Mouse (Mus musculus): ENCODE measurements around the gene A630073D07Rik. TPM values are rescaled to one million over a fixed set of nuclear protein-coding genes. Genes with fewer than 3 reads are reported as not detected.
"Not testable (repeated sequence)": the region's sequence is repeated elsewhere in the genome, so short reads cannot be mapped to it uniquely, and the experiment has no call there.

A630073D07Rik gene
- polyA plus RNA-seq (2011; ENCODE audit: insufficient read depth, insufficient read length, low replicate concordance, missing spikeins): not detected in 2 replicates

DNA sequence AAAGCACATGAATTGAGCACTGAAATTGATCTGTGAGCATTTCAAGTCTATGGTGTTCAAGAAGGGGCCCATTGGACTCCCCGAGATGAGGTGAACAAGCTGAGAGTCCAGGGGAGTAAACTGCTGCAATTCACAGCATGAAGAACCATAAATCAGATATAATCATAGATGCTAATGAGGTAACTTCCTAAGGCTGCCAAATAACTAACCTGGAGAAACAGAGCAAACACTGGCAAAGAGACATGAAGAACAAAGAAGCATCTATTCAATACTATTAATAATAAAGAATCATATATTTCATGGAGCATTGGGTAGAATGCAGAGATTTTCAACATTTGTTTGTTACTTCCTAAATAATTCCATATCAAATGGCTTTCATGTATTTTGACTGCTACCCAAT lies at the start of gene A630073D07Rik:
A630073D07Rik (minus strand) TSS at position 101 of the 400 bp plus-strand sequence.
- no peaks in the 10 kb centered on the region for H3K4me1 ChIP-seq (ENCODE audit: control insufficient read depth, insufficient read depth, low read length)
- WGBS: 72% methylated on average over 1 of the region's 1 CpGs
- H3K27ac ChIP-seq (ENCODE audit: control insufficient read depth, insufficient read depth, low read depth, low read length, poor library complexity): no peak within 1 kb of the TSS
- H3K4me3 ChIP-seq (replicated peaks; ENCODE audit: control insufficient read depth, low read depth, low read length): no peak within 1 kb of the TSS
- no peak for TF ChIP-seq CTCF (IDR thresholded peaks at IDR 0.05; ENCODE audit: control insufficient read depth, insufficient read depth, low read length)
- TF ChIP-seq POLR2A (IDR thresholded peaks at IDR 0.05; ENCODE audit: borderline replicate concordance, control insufficient read depth, low read depth, low read length): no peak

DNA sequence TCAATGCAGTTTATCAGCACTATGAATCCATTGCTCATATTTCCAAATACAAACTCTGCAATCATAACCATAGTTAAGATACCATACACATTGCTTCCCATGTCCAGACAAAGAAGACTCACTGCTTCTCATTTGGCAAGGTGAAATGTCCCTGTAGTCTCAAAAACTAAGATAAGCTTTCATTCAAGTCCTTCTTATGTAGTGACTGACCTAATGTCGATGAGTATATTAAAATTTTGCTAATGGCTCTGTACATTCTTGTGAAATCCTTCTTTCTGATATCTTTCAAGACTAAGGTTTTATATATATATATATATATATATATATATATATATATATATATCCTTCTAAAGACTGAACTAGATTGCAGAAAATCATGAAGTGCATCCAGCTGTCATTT lies 49.6 kb upstream of the A630073D07Rik start, which contains the start of gene Tas2r121:
Tas2r121 (minus strand) TSS at position 101 of the 400 bp plus-strand sequence.
- Histone ChIP-seq H3K4me1 (ENCODE audit: control insufficient read depth, insufficient read depth, low read length) (no peaks in the 10 kb centered on the region), H3K4me3 (replicated peaks; ENCODE audit: control insufficient read depth, low read depth, low read length) (no peak within 1 kb of the TSS), H3K27ac (ENCODE audit: control insufficient read depth, insufficient read depth, low read depth, low read length, poor library complexity) (no peak within 1 kb of the TSS)
- 47% methylated on average over 1 of the region's 1 CpGs for WGBS
- TF ChIP-seq POLR2A (IDR thresholded peaks at IDR 0.05; ENCODE audit: borderline replicate concordance, control insufficient read depth, low read depth, low read length) (no peak), CTCF (IDR thresholded peaks at IDR 0.05; ENCODE audit: control insufficient read depth, insufficient read depth, low read length) (no peak)

DNA sequence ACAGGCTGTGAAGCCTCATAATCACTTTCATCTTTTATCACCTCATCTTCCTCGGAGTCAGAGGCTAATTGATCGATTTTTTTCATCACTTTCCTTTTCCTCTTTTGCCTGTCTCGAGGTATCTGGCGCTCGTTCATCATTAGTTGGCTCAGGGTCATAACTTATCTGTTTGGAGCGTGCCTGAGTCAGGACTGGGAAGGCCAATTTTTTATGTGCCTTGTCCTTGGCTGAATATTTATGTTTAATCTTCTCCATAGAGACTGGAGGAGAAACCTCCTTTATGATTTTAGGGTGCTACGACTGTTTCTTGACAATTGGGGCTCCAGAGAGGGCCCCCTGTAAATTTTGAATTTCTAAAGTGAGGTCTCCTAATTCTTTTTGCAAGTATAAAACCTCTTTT lies 40.3 kb upstream of the A630073D07Rik start:
- H3K4me1 ChIP-seq (ENCODE audit: control insufficient read depth, insufficient read depth, low read length); H3K4me3 ChIP-seq (replicated peaks; ENCODE audit: control insufficient read depth, low read depth, low read length); H3K27ac ChIP-seq (ENCODE audit: control insufficient read depth, insufficient read depth, low read depth, low read length, poor library complexity): not testable (repeated sequence)
- 77% methylated on average over 7 of the region's 7 CpGs for WGBS

DNA sequence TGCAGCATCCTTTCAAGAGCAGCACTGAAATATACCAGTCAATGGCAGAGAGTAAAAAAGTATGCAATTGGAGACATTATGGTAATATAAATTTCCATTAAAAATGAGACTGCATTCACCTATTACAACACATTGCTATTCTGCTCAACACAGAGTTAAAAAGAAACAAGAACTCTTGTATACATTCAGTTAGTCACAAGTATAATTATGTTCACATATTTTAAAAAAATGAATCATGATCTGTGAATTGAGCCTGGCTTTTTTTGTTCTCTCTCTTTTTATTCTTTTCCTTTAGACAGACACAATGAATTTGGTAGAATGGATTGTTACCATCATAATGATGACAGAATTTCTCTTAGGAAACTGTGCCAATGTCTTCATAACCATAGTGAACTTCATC lies 5.3 kb upstream of the A630073D07Rik start, which contains the start of gene Tas2r120:
Tas2r120 (plus strand) TSS at position 301 of the 400 bp plus-strand sequence.
- no peak within 1 kb of the TSS for H3K4me3 ChIP-seq (replicated peaks; ENCODE audit: control insufficient read depth, low read depth, low read length)
- no peak for TF ChIP-seq CTCF (IDR thresholded peaks at IDR 0.05; ENCODE audit: control insufficient read depth, insufficient read depth, low read length)
- TF ChIP-seq POLR2A (IDR thresholded peaks at IDR 0.05; ENCODE audit: borderline replicate concordance, control insufficient read depth, low read depth, low read length): no peak
- no peak within 1 kb of the TSS for H3K27ac ChIP-seq (ENCODE audit: control insufficient read depth, insufficient read depth, low read depth, low read length, poor library complexity)
- H3K4me1 ChIP-seq (ENCODE audit: control insufficient read depth, insufficient read depth, low read length): no peaks in the 10 kb centered on the region

DNA sequence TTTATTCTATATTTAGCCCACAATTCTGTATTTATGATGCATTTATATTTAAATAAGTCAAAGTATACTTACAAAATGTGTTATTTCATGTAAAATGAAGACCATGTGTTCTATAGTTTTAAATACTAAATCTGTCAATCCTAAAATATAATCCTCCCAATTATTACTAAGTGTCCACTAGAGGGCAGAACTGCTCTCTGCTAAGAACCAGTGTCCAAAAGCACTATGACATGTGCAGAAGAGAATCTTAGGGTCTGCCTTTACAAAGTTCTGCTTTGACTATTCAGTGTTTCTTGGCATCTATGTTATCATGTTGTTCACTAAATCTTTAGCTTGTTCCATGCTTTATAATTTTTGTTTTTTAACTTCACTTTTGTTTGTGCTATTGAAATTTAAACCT lies 1.9 kb downstream of the A630073D07Rik start:
- Histone ChIP-seq H3K4me3 (replicated peaks; ENCODE audit: control insufficient read depth, low read depth, low read length) (no peak overlapping the region), H3K27ac (ENCODE audit: control insufficient read depth, insufficient read depth, low read depth, low read length, poor library complexity) (no peak overlapping the region), H3K4me1 (ENCODE audit: control insufficient read depth, insufficient read depth, low read length) (no peaks in the 10 kb centered on the region)
- no peak for TF ChIP-seq POLR2A (IDR thresholded peaks at IDR 0.05; ENCODE audit: borderline replicate concordance, control insufficient read depth, low read depth, low read length)
- no peak for TF ChIP-seq CTCF (IDR thresholded peaks at IDR 0.05; ENCODE audit: control insufficient read depth, insufficient read depth, low read length)

DNA sequence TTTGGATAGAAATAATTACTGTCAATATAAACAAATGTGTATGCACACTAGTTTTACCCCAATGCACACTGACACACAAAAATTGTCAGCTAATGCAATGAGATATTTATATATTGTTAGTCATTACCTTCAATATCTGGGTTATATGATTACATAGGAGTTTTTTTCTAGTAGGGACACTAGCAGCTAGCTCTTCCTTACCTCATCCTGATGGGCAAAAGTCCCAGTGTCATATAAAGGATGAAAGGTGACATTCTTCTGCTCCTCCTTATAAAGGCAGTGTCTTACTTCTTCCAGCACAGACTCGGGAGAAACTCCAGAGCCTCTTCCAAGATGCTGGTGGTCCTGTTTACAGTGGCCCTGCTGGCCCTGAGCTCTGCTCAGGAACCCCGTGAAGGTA lies 55.7 kb downstream of the A630073D07Rik start, which contains the start of gene Prp2:
Prp2 (plus strand) TSS at position 301 of the 400 bp plus-strand sequence.
- WGBS: 66% methylated on average over 2 of the region's 2 CpGs
- H3K4me1 ChIP-seq (ENCODE audit: control insufficient read depth, insufficient read depth, low read length); H3K27ac ChIP-seq (ENCODE audit: control insufficient read depth, insufficient read depth, low read depth, low read length, poor library complexity); H3K4me3 ChIP-seq (replicated peaks; ENCODE audit: control insufficient read depth, low read depth, low read length): not testable (repeated sequence)

Other genes starting within 250 kb of the A630073D07Rik start
- not detected in 2 replicates for gene Prh1, start 81.7 kb downstream of the A630073D07Rik start, polyA plus RNA-seq (2011; ENCODE audit: insufficient read depth, insufficient read length, low replicate concordance, missing spikeins)
- not detected in 2 replicates for gene Prp2, start 55.6 kb downstream of the A630073D07Rik start, polyA plus RNA-seq (2011; ENCODE audit: insufficient read depth, insufficient read length, low replicate concordance, missing spikeins)
- not detected in 2 replicates for gene Tas2r120, start 5.4 kb upstream of the A630073D07Rik start, polyA plus RNA-seq (2011; ENCODE audit: insufficient read depth, insufficient read length, low replicate concordance, missing spikeins)
- gene Tas2r121, start 49.5 kb upstream of the A630073D07Rik start, polyA plus RNA-seq (2011; ENCODE audit: insufficient read depth, insufficient read length, low replicate concordance, missing spikeins): not detected in 2 replicates
- not detected in 2 replicates for gene Tas2r122, start 60.4 kb upstream of the A630073D07Rik start, polyA plus RNA-seq (2011; ENCODE audit: insufficient read depth, insufficient read length, low replicate concordance, missing spikeins)
- gene Tas2r115, start 86.5 kb upstream of the A630073D07Rik start, polyA plus RNA-seq (2011; ENCODE audit: insufficient read depth, insufficient read length, low replicate concordance, missing spikeins): not detected in 2 replicates
- not detected in 2 replicates for gene Tas2r124, start 103.2 kb upstream of the A630073D07Rik start, polyA plus RNA-seq (2011; ENCODE audit: insufficient read depth, insufficient read length, low replicate concordance, missing spikeins)
- not detected in 2 replicates for gene Tas2r102, start 110.6 kb upstream of the A630073D07Rik start, polyA plus RNA-seq (2011; ENCODE audit: insufficient read depth, insufficient read length, low replicate concordance, missing spikeins)
- gene Tas2r136, start 126.6 kb upstream of the A630073D07Rik start, polyA plus RNA-seq (2011; ENCODE audit: insufficient read depth, insufficient read length, low replicate concordance, missing spikeins): not detected in 2 replicates
- not detected in 2 replicates for gene Tas2r117, start 151.3 kb upstream of the A630073D07Rik start, polyA plus RNA-seq (2011; ENCODE audit: insufficient read depth, insufficient read length, low replicate concordance, missing spikeins)
- gene Tas2r123, start 195.6 kb upstream of the A630073D07Rik start, polyA plus RNA-seq (2011; ENCODE audit: insufficient read depth, insufficient read length, low replicate concordance, missing spikeins): not detected in 2 replicates
- gene Tas2r116, start 203.9 kb upstream of the A630073D07Rik start, polyA plus RNA-seq (2011; ENCODE audit: insufficient read depth, insufficient read length, low replicate concordance, missing spikeins): not detected in 2 replicates
- gene Tas2r110, start 216.5 kb upstream of the A630073D07Rik start, polyA plus RNA-seq (2011; ENCODE audit: insufficient read depth, insufficient read length, low replicate concordance, missing spikeins): not detected in 2 replicates
- not detected in 2 replicates for gene Tas2r113, start 241.5 kb upstream of the A630073D07Rik start, polyA plus RNA-seq (2011; ENCODE audit: insufficient read depth, insufficient read length, low replicate concordance, missing spikeins)

Measured in bone marrow, adult 2 months (tissue).